Mouse (Mus musculus) neutrophil, adult 65 days (primary cell): ENCODE results near the gene Gsta4. TPM values are rescaled to one million over a fixed set of nuclear protein-coding genes. Genes with fewer than 3 reads are reported as not detected.

Experiments
- total RNA-seq: library from RNA; stranded (reverse); gene quantifications from 2 replicates; pipeline ENCODE4 v1.2.4, GENCODE M21; 2023

Gsta4 gene
- not detected in 2 replicates for total RNA-seq

DNA sequence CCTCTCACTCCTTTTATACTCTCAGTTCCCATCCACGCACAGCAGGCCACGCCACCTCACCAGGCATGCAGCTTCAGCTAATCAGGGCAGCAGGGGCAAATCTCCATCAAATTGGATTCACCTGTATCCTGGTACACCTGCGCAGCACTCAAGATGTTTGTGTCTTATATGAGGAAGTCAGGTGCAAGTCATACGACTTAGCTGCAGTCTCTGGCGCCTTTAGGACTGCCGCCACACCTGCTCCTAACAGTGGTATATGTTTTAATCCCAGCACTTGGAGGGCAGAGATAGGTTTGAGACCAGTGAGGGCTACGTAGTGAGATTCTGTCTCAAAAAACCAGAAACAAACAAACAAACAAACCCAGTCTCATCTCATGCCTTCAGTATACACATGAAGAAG, at the start of gene Gsta4:
Gene Gsta4, plus strand, starts transcription at position 301 of the 400 bp plus-strand sequence.

DNA sequence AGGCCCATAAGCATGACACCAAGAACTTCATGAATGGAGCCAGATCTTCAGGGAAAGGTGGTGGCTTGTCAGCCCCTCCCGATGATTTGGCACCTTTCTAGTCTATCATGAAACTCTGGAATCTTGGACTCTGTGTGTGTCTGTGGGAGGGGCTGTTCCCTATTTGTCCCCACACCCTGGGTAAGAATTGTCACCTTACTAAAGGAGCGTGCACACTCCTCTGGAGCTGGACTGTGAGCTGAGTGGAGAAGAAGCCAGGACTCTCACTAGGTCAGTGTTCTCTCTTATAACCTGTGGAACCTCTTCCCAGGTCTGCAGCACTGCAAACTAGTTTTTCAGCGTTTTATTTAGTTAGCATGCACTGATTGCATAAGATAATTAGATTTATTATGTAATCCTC, 47.9 kb downstream of the Gsta4 start, which contains the start of gene Gsta1:
Gene Gsta1, plus strand, starts transcription at position 196 of the 400 bp plus-strand sequence.

DNA sequence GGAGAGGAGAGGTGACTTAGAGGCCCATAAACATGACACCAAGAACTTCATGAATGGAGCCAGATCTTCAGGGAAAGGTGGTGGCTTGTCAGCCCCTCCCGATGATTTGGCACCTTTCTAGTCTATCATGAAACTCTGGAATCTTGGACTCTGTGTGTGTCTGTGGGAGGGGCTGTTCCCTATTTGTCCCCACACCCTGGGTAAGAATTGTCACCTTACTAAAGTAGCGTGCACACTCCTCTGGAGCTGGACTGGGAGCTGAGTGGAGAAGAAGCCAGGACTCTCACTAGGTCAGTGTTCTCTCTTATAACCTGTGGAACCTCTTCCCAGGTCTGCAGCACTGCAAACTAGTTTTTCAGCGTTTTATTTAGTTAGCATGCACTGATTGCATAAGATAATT, 74.3 kb downstream of the Gsta4 start, which contains the start of gene Gm3776:
Gene Gm3776, plus strand, starts transcription at position 216 of the 400 bp plus-strand sequence.

Other genes with a start within 250 kb of the Gsta4 start
- not detected in 2 replicates for gene Gcm1, start 130.8 kb upstream of the Gsta4 start, total RNA-seq
- 28.8 and 29.7 TPM in 2 replicates for gene Fbxo9, start 73.7 kb upstream of the Gsta4 start, total RNA-seq
- gene Ick, start 73.6 kb upstream of the Gsta4 start, total RNA-seq, result 2.2 and 2.6 TPM in 2 replicates
- not detected in 2 replicates for gene Gsta1, start 47.9 kb downstream of the Gsta4 start, total RNA-seq
- gene Gm3776, start 74.4 kb downstream of the Gsta4 start, total RNA-seq, result not detected in 2 replicates
- not detected in 2 replicates for gene Gm10639, start 107.1 kb downstream of the Gsta4 start, total RNA-seq
- gene Omt2a, start 132.0 kb downstream of the Gsta4 start, total RNA-seq, result not detected in 2 replicates
- gene Omt2b, start 144.8 kb downstream of the Gsta4 start, total RNA-seq, result not detected in 2 replicates
- gene Gsta2, start 173.0 kb downstream of the Gsta4 start, total RNA-seq, result not detected in 2 replicates
- not detected in 2 replicates for gene Dppa5a, start 185.4 kb downstream of the Gsta4 start, total RNA-seq
- gene Ooep, start 196.0 kb downstream of the Gsta4 start, total RNA-seq, result not detected in 2 replicates
- not detected in 2 replicates for gene Ddx43, start 213.0 kb downstream of the Gsta4 start, total RNA-seq